Mouse (Mus musculus): ENCODE results near the gene Tuba8. TPM values are rescaled to one million over a fixed set of nuclear protein-coding genes. Genes with fewer than 3 reads are reported as not detected.

Gene Tuba8
- polyA plus RNA-seq (2021): 0.04 TPM

DNA sequence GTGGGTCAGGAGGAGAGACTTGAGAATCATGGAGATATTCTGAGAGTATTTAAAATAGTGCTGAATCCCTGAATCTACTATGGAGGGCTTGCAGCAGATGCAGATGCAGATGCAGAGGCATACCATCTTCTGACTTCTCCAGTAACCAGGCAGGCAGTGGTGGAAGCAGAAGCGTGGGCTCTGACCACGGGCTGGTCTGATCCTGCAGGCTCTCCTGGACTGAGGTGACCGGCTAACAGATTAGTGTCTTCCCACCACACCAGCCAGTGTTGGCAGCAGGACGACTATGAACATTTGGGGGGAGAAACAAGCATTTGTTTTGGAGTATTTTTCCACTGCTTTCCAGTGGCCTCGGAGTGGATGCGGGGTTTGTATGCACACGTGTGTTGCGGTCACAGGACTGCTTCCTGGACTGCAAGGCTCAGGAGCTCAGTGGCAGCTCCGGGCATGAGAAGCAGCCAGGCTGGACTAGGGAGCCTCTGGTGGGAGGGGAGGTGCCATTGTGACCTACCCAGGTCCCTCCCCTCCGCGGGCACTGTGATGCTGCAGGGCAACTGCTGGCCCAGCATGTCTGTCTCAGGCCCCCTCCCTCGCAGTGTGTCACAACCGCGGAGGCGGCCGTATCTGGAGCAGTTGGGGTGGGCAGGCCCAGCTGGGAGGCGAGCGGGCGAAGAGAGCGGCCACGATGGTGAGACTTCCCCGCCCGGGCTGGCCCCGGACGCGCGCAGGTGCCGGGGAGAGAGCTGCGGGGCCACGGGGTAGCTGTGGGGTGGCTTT, at the start of gene Tuba8:
Gene Tuba8, plus strand, starts transcription at position 548 of the 777 bp plus-strand sequence.
- no peak for DNase-seq (ENCODE audit: low read depth, low spot score)
- in situ Hi-C loops (cut with MboI; ENCODE audit: low pct_unique_long_range_greater_than_20kb): no loop called here
- no peaks in the 10 kb centered on the region for H3K27me3 ChIP-seq
- CTCF ChIA-PET: interaction anchor here (1.6 kb wide), 1 partner anchor 11 kb away, joined by 4 read pairs; no protein-coding TSS in a partner anchor
- ATAC-seq: peak; percentile 60
- POLR2A ChIA-PET: no interaction called here
- no peak for TF ChIP-seq CTCF (IDR thresholded peaks at IDR 0.05)

DNA sequence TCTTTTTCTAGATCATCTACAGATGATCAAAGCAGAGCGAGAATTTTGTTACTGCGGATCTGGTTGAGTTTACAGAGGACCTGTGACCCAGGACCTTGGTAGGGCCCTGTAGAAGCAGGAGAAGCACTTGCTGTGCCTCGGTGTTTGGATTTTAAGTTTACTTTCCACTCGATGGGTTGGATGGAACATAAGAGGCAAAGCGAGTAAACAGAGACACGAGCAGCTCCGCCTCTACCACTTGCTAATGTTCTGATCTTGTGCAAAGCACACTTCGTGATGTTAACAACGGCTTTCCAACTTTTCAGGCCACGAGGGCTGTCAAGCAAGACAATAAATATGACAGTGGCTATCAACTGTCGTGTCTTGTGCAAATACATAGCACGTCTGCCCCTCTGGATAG, 47.9 kb upstream of the Tuba8 start:
- in situ Hi-C loops (cut with MboI; ENCODE audit: low pct_unique_long_range_greater_than_20kb): no loop called here
- no peak for ATAC-seq
- ChIA-PET POLR2A (no interaction called here), CTCF (no interaction called here)
- no peak for TF ChIP-seq CTCF (IDR thresholded peaks at IDR 0.05)
- H3K27me3 ChIP-seq: no peaks in the 10 kb centered on the region
- DNase-seq (ENCODE audit: low read depth, low spot score): no peak

DNA sequence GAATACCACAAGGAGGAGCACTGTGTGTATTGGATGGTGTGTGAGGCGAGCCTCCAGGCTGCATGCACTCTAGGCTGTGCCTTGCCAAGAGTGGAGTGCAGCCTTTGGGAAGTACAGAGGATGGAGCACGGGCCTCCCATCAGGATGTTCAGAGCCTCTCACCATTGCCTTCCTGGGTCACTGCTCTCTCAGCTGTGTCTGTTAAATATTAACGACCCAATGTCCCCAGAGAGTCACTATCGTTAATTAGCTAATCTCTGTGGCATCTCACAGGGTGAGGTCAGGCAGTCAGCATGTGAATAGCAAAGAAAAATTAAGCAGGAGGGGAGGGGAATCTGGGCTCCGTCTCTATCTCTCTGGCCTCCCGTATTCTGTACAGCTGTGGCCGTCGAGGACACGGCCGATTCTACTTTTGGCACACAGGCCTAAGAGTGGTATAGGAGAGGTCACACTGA, 44.4 kb upstream of the Tuba8 start:
- ChIA-PET CTCF (interaction anchor here (0.9 to 4.8 kb wide), 6 partner anchors 11 to 185 kb away, joined by 3 to 18 read pairs (median 4); partner anchors contain the start of gene Mical3), POLR2A (interaction anchor here (0.6 to 1.2 kb wide), 2 partner anchors 13 to 271 kb away, joined by 3 to 4 read pairs; no protein-coding TSS in a partner anchor)
- in situ Hi-C loops (cut with MboI; ENCODE audit: low pct_unique_long_range_greater_than_20kb): no loop called here
- no peaks in the 10 kb centered on the region for H3K27me3 ChIP-seq
- peak; percentile 88 for DNase-seq (ENCODE audit: low read depth, low spot score)
- peak; percentile 85 for ATAC-seq
- TF ChIP-seq CTCF (IDR thresholded peaks at IDR 0.05): no peak

DNA sequence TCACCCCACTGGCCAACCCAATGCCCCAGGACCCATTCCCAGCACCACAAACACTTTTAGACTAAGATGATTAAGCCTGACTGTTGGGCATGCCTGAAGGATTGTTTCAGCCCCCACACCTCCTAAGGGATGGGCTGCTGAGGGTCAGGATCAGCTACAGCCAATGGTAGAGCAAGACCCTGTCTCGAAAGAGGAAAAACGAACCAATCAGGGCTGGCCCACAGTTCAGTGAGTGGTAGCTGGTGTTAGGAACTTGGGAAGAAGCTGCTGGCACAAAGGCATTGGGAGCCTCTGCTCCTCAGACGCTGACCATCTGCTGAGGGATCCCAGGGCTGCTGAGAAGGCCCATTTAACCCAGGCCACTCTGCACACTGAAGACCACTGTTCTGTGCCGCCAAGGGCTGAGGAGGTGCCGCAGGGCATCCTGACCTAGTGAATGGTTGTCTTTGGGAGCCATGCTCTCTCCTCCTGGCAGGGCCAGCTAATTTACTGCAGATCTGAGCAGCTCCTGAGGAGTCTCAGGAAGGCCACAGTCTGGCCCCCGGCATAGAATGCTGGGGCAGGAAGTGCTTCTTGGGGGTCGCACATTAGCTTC, 43.0 kb upstream of the Tuba8 start:
- ChIA-PET POLR2A (no interaction called here), CTCF (interaction anchor here (1.4 to 4.8 kb wide), 2 partner anchors 16 to 38 kb away, joined by 4 to 18 read pairs; partner anchors contain the start of gene Mical3)

DNA sequence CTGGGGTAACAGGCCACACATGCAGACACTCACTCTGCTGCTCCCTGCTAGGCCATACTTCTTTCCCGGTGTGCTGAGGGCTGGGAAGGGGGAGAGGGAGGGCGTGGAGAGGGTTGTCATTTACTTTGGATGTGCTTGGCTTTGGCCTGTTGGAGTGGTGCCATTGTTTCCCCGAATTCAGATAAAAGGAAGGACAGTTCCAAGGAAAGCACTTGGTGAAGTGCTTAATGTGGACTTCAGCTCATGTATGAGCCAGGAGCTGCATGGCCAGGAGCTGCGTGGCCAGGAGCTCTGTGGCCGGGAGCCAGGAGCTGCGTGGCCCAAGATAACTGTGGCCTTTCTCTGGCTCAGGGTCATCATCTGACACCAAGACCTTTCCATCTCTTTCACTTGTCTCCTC, 39.4 kb upstream of the Tuba8 start:
- ChIA-PET CTCF (interaction anchor here (1.4 kb wide), 1 partner anchor 189 kb away, joined by 4 read pairs; no protein-coding TSS in a partner anchor), POLR2A (no interaction called here)
- no peak for DNase-seq (ENCODE audit: low read depth, low spot score)
- ATAC-seq: no peak
- no peaks in the 10 kb centered on the region for H3K27me3 ChIP-seq
- in situ Hi-C loops (cut with MboI; ENCODE audit: low pct_unique_long_range_greater_than_20kb): no loop called here
- no peak for TF ChIP-seq CTCF (IDR thresholded peaks at IDR 0.05)

More for the DNA sequence above, 43.0 kb upstream of the Tuba8 start:
- ATAC-seq (no peak), DNase-seq (ENCODE audit: low read depth, low spot score) (no peak)
- TF ChIP-seq CTCF (IDR thresholded peaks at IDR 0.05): no peak
- H3K27me3 ChIP-seq: no peaks in the 10 kb centered on the region
- in situ Hi-C loops (cut with MboI; ENCODE audit: low pct_unique_long_range_greater_than_20kb): no loop called here

DNA sequence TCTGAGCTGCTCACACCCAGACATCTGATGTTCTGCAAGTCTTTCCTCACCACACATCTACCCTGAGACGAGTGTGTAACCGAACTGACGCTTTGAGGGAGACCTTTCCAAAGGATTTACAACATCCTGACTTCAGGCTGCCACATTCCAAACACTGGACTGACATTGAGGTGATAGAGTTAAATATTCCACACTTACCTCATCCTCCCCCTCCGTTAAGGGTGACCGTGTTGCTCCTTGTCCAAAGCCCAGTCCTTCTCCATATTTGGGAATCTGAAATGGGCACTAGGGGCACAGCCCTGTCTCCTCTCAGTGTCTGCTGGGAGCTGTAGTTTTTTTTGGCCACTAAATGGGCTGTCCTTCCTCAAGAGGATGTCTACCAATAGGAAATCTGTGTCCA, 37.0 kb upstream of the Tuba8 start:
- no peaks in the 10 kb centered on the region for H3K27me3 ChIP-seq
- TF ChIP-seq CTCF (IDR thresholded peaks at IDR 0.05): peak; percentile 11
- no peak for DNase-seq (ENCODE audit: low read depth, low spot score)
- in situ Hi-C loops (cut with MboI; ENCODE audit: low pct_unique_long_range_greater_than_20kb): no loop called here
- ATAC-seq: peak; percentile 79
- ChIA-PET CTCF (interaction anchor here (1.0 to 1.9 kb wide), 9 partner anchors 10 to 278 kb away, joined by 3 to 6 read pairs (median 3); partner anchors contain the start of gene Pex26), POLR2A (no interaction called here)

DNA sequence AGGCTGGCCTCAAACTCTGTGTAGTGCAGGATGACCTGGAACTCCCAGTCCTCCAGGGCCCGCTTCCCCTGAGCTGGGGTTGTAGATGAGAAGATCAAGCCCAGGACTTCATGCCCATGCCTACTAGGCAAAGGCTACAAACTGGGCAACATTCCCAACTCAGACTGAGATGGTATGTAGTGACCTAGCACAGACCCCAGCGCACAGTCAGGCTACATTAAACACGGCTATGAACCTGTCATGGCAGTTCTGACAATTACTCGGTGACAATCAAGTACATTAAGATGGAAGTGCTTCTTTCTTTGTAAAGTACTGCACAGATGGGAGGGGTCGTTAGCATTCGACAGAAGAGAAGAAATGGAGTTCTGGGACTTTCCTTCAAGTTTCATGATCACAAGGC, 35.7 kb upstream of the Tuba8 start:
- ChIA-PET POLR2A (no interaction called here), CTCF (interaction anchor here (1.2 to 1.6 kb wide), 2 partner anchors 205 to 272 kb away, joined by 3 read pairs; no protein-coding TSS in a partner anchor)
- no peak for DNase-seq (ENCODE audit: low read depth, low spot score)
- TF ChIP-seq CTCF (IDR thresholded peaks at IDR 0.05): no peak
- in situ Hi-C loops (cut with MboI; ENCODE audit: low pct_unique_long_range_greater_than_20kb): loop anchor here (5.0 kb wide), 3 partner anchors 42 to 277 kb away; partner anchors contain the start of gene Mical3
- no peak for ATAC-seq
- H3K27me3 ChIP-seq: no peaks in the 10 kb centered on the region

DNA sequence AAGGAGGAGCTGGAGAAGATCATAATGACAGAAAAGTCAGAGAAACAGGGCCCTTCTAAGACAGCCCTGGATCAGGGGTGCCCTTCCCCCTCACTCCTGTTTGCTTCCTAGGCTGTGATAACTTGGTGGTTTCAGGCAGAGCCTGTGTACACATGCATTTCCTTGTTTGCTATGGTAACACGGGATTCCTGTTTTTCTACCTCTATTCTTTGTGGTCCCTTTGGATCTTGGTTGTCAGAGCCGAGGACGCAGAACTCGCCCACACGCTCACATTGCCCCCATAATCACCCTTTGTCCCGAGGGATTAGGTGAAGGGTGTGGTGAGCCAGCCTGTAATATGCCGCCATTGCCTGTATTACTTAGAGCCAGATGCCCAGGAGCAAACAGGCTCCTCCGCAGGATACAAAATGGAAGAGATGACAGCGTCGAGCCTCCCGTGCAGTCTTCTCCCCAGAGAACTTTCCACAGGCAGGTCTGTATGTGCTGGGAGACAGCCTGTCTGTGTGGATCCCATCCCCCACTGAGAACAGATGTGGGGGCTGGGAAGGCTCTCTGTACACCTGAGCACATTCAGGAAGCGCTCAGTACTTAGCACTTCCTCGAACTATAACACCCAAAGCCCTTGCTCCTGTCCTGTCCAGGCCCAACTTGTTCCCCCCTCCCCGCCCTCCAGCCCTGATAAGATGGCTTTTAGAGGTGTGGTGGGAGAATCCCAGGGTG, 34.3 kb upstream of the Tuba8 start:
- no peak for ATAC-seq
- in situ Hi-C loops (cut with MboI; ENCODE audit: low pct_unique_long_range_greater_than_20kb): loop anchor here (5.0 kb wide), 3 partner anchors 44 to 279 kb away; partner anchors contain the start of gene Mical3
- DNase-seq (ENCODE audit: low read depth, low spot score): no peak
- POLR2A ChIA-PET: interaction anchor here (0.9 kb wide), 1 partner anchor 28 kb away, joined by 4 read pairs; no protein-coding TSS in a partner anchor
- TF ChIP-seq CTCF (IDR thresholded peaks at IDR 0.05): no peak
- no peaks in the 10 kb centered on the region for H3K27me3 ChIP-seq
- CTCF ChIA-PET: interaction anchor here (2.4 kb wide), 1 partner anchor 205 kb away, joined by 8 read pairs; no protein-coding TSS in a partner anchor

DNA sequence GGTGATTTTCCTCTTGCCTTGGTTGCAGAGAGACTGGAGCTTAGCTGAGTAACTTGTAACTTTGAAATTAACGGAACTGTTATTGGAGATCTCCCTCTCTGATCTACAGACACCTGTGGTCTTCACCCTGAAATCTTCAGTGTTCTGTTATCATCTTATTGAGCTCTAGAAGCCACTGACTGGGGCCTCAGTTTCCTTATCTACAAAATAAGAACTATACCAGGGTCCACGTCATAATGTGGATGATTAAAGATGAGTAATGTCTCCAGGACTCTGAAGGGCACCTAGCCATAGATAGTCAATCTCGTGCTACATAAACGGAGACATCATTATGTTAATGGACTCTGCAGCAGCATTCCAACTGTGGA, 33.8 kb upstream of the Tuba8 start:
- in situ Hi-C loops (cut with MboI; ENCODE audit: low pct_unique_long_range_greater_than_20kb): loop anchor here (5.0 kb wide), 3 partner anchors 44 to 279 kb away; partner anchors contain the start of gene Mical3
- no peak for TF ChIP-seq CTCF (IDR thresholded peaks at IDR 0.05)
- DNase-seq (ENCODE audit: low read depth, low spot score) (no peak), ATAC-seq (no peak)
- ChIA-PET CTCF (interaction anchor here (2.4 kb wide), 1 partner anchor 205 kb away, joined by 8 read pairs; no protein-coding TSS in a partner anchor), POLR2A (interaction anchor here (0.9 kb wide), 1 partner anchor 29 kb away, joined by 4 read pairs; no protein-coding TSS in a partner anchor)
- no peaks in the 10 kb centered on the region for H3K27me3 ChIP-seq
